Mouse (Mus musculus) spleen, adult 2 months (tissue): ENCODE results near the gene Pbx4.

ENCODE experiments used
- CTCF ChIP-seq: fragments of 200-500 bp; IDR thresholded peaks from 2 replicates; pipeline ENCODE4 v1.5.1; 2011; ENCODE audit warnings: mild to moderate bottlenecking, inconsistent platforms; ENCODE audit not compliant: insufficient read depth, insufficient read length, insufficient replicate concordance; ENCODE audit errors: extremely low read depth
- POLR2A ChIP-seq: fragments of 200-500 bp; IDR thresholded peaks from 2 replicates; pipeline ENCODE4 v1.6.1; 2011; ENCODE audit warnings: low read depth, low read length, inconsistent platforms

GRCm38 (mm10) chr8:69895772-69896451 lies 63.6 kb downstream of the Pbx4 start:
- TF ChIP-seq CTCF (no peak), POLR2A (no peak)
